Mouse (Mus musculus): ENCODE data around the gene Amhr2.
A peak's percentile ranks its signal among the peaks of the same experiment; 100 is the strongest.

Gene Amhr2

GRCm38 (mm10) chr15:102471727-102472126 is 26.6 kb downstream of the Amhr2 start:
- no peak for DNase-seq (ENCODE audit: low spot score)

GRCm38 (mm10) chr15:102473246-102473645 is 28.1 kb downstream of the Amhr2 start:
- peak; percentile 47 for DNase-seq (ENCODE audit: low spot score)

- no peak for DNase-seq (ENCODE audit: low spot score)
These were observed 29.4 kb downstream of the Amhr2 start for GRCm38 (mm10) chr15:102474520-102474919.

GRCm38 (mm10) chr15:102483136-102483535 is 38.0 kb downstream of the Amhr2 start:
- DNase-seq (ENCODE audit: low spot score): no peak

- no peak for DNase-seq (ENCODE audit: low spot score)
These were observed 40.7 kb downstream of the Amhr2 start for GRCm38 (mm10) chr15:102485853-102486252.

- no peak for DNase-seq (ENCODE audit: low spot score)
These were observed 42.5 kb downstream of the Amhr2 start for GRCm38 (mm10) chr15:102487664-102488063.

- no peak for DNase-seq (ENCODE audit: low spot score)
These were observed 53.2 kb downstream of the Amhr2 start for GRCm38 (mm10) chr15:102498322-102498721.

GRCm38 (mm10) chr15:102499370-102499769 is 54.2 kb downstream of the Amhr2 start:
- no peak for DNase-seq (ENCODE audit: low spot score)

- no peak for DNase-seq (ENCODE audit: low spot score)
These were observed 54.7 kb downstream of the Amhr2 start for GRCm38 (mm10) chr15:102499851-102500250.

- DNase-seq (ENCODE audit: low spot score): no peak
These were observed 55.3 kb downstream of the Amhr2 start for GRCm38 (mm10) chr15:102500479-102500878.

- DNase-seq (ENCODE audit: low spot score): no peak
These were observed 56.1 kb downstream of the Amhr2 start for GRCm38 (mm10) chr15:102501084-102501814.

- DNase-seq (ENCODE audit: low spot score): no peak
These were observed 57.2 kb downstream of the Amhr2 start for GRCm38 (mm10) chr15:102502254-102502840.

- DNase-seq (ENCODE audit: low spot score): no peak
These were observed 58.3 kb downstream of the Amhr2 start, which contains the start of gene Gm10337 for GRCm38 (mm10) chr15:102503447-102503846. Gene Gm10337, plus strand, starts transcription at chr15:102503722.

Data from retina, embryonic 14.5 days (tissue).